13 mouse cellular contexts compared by ENCODE assay signal in genomic region chr2:26535517-26536045, GRCm38 (mm10). TPM values are rescaled to one million over a fixed set of nuclear protein-coding genes. Genes with fewer than 3 reads are reported as not detected.
A peak's percentile ranks its signal among the peaks of the same experiment; 100 is the strongest.
DNase-seq lines count a peak whose midpoint lies in the region; ATAC-seq and TF ChIP-seq lines count a peak whose summit lies in the region.
"Had no signal": no experiment of that assay in that cellular context is flagged by ENCODE, and none has a peak within 500 bp of the region (broad histone marks: within the 10 kb centered on the region; RNA-seq: fewer than 3 reads in every experiment).

No protein-coding gene starts in this region.

- H3K27me3 ChIP-seq in embryonic facial prominence, embryonic 10.5 days (replicated peaks; ENCODE audit: low read depth, poor library complexity, severe bottlenecking), result peaks cover 19% of the 10 kb centered on the region
- H3K27me3 ChIP-seq in hindbrain, postnatal 0 days (ENCODE audit: insufficient read depth, low read length), result no peaks in the 10 kb centered on the region
- H3K27me3 ChIP-seq in midbrain, postnatal 0 days (ENCODE audit: insufficient read depth, low read length), result no peaks in the 10 kb centered on the region
- peaks cover 4% of the 10 kb centered on the region; the same call in 1 of the 2 replicates for H3K27me3 ChIP-seq in liver, embryonic 12.5 days (replicated peaks)
- H3K27me3 ChIP-seq: Patski had no signal

- no peak overlapping the region for H3K9ac ChIP-seq in hindbrain, postnatal 0 days (replicated peaks; ENCODE audit: low read length)
- H3K9ac ChIP-seq in midbrain, postnatal 0 days (replicated peaks; ENCODE audit: low read length, poor library complexity, severe bottlenecking), result no peak overlapping the region
- H3K9ac ChIP-seq in liver, embryonic 12.5 days, result no peak overlapping the region
- H3K9ac ChIP-seq: liver, embryonic 15.5 days had no signal

- peaks cover 66% of the 10 kb centered on the region for H3K4me1 ChIP-seq in embryonic facial prominence, embryonic 10.5 days
- peaks cover 34% of the 10 kb centered on the region for H3K4me1 ChIP-seq in hindbrain, postnatal 0 days (ENCODE audit: insufficient read depth, low read length)
- 0 out of 2 replicates have a peak, but pooled peaks cover under 1% of the 10 kb centered on the region for H3K4me1 ChIP-seq in midbrain, postnatal 0 days (ENCODE audit: insufficient read depth, low read length)
- no peaks in the 10 kb centered on the region for H3K4me1 ChIP-seq in liver, embryonic 12.5 days

- WGBS in embryonic facial prominence, embryonic 10.5 days, result 25% methylated on average over 4 of the region's 4 CpGs
- WGBS in hindbrain, postnatal 0 days, result 16% methylated on average over 4 of the region's 4 CpGs
- 19% methylated on average over 4 of the region's 4 CpGs for WGBS in midbrain, postnatal 0 days
- 51% methylated on average over 4 of the region's 4 CpGs for WGBS in liver, embryonic 12.5 days (ENCODE audit: insufficient replicate concordance)

- DNase-seq in cerebellum, adult 11-12 months, result peak; percentile 30
- DNase-seq in cerebellum, postnatal 14 days, result no peak
- DNase-seq in embryonic facial prominence, embryonic 10.5 days (ENCODE audit: low spot score), result peak; percentile 49
- DNase-seq in hindbrain, postnatal 0 days (ENCODE audit: low spot score), result peak; percentile 78
- peak; percentile 85 for DNase-seq in midbrain, postnatal 0 days (ENCODE audit: low spot score)
- DNase-seq in urinary bladder, postnatal 14 days (ENCODE audit: low spot score), result no peak
- DNase-seq: gastrocnemius, postnatal 10 days; thymus, postnatal 36 days had no signal

- H3K9me3 ChIP-seq in embryonic facial prominence, embryonic 10.5 days, result no peaks in the 10 kb centered on the region
- no peaks in the 10 kb centered on the region for H3K9me3 ChIP-seq in hindbrain, postnatal 0 days (ENCODE audit: low read length)
- no peaks in the 10 kb centered on the region for H3K9me3 ChIP-seq in midbrain, postnatal 0 days (ENCODE audit: low read length)
- no peaks in the 10 kb centered on the region; the same call in 1 of the 2 replicates for H3K9me3 ChIP-seq in liver, embryonic 12.5 days (replicated peaks)
- H3K9me3 ChIP-seq: liver, embryonic 15.5 days had no signal

- TF ChIP-seq CTCF in hindbrain, postnatal 0 days (IDR thresholded peaks at IDR 0.05; ENCODE audit: low read depth), result no peak
- no peak for TF ChIP-seq CTCF in midbrain, postnatal 0 days (IDR thresholded peaks at IDR 0.05)

- H3K36me3 ChIP-seq in embryonic facial prominence, embryonic 10.5 days (replicated peaks), result no peaks in the 10 kb centered on the region
- H3K36me3 ChIP-seq in hindbrain, postnatal 0 days (ENCODE audit: insufficient read depth, low read length), result no peaks in the 10 kb centered on the region
- no peaks in the 10 kb centered on the region for H3K36me3 ChIP-seq in midbrain, postnatal 0 days (ENCODE audit: insufficient read depth, low read length)
- no peaks in the 10 kb centered on the region for H3K36me3 ChIP-seq in liver, embryonic 12.5 days
- H3K36me3 ChIP-seq: liver, embryonic 15.5 days had no signal

- H3K4me2 ChIP-seq in hindbrain, postnatal 0 days (ENCODE audit: low read depth, low read length), result no peak overlapping the region
- no peak overlapping the region for H3K4me2 ChIP-seq in midbrain, postnatal 0 days (ENCODE audit: low read depth, low read length, poor library complexity, severe bottlenecking)
- no peak overlapping the region for H3K4me2 ChIP-seq in liver, embryonic 12.5 days
- H3K4me2 ChIP-seq: liver, embryonic 15.5 days had no signal

- peak overlapping the region; percentile 76 for H3K27ac ChIP-seq in embryonic facial prominence, embryonic 10.5 days (replicated peaks)
- H3K27ac ChIP-seq in hindbrain, postnatal 0 days, result peak overlapping the region; percentile 82
- H3K27ac ChIP-seq in midbrain, postnatal 0 days (ENCODE audit: low read depth, low read length), result peak overlapping the region; percentile 67
- no peak overlapping the region for H3K27ac ChIP-seq in liver, embryonic 12.5 days
- H3K27ac ChIP-seq: liver, embryonic 15.5 days had no signal

- peak; percentile 88 for ATAC-seq in hindbrain, postnatal 0 days
- ATAC-seq in midbrain, postnatal 0 days (ENCODE audit: low FRiP score), result peak; percentile 72
- ATAC-seq in activated CD4-positive, CD25-positive, alpha-beta regulatory T cell, adult 4 months, result no peak
- no peak for ATAC-seq in liver, embryonic 12.5 days
- ATAC-seq: Patski had no signal

- H3K4me3 ChIP-seq in embryonic facial prominence, embryonic 10.5 days, result no peak overlapping the region
- H3K4me3 ChIP-seq in hindbrain, postnatal 0 days (ENCODE audit: low read length), result no peak overlapping the region
- H3K4me3 ChIP-seq in midbrain, postnatal 0 days (ENCODE audit: low read depth, low read length), result no peak overlapping the region
- H3K4me3 ChIP-seq in liver, embryonic 12.5 days, result no peak overlapping the region
- H3K4me3 ChIP-seq: liver, embryonic 15.5 days had no signal

RNA-seq across cellular contexts. Expression of gene Notch1, which starts 19.1 kb away (rescaled TPM):
- polyA plus RNA-seq in embryonic facial prominence, embryonic 10.5 days (2016; fragmentation: Nextera tagmentation; extraction: Ambion mirVana), result 17.1 and 20.3 TPM in 2 replicates
- total RNA-seq in hindbrain, postnatal 0 days (2014; rRNA removed), result 75.2 and 75.9 TPM in 2 replicates
- polyA plus RNA-seq in hindbrain, postnatal 0 days (2015; fragmentation: Nextera tagmentation; extraction: Ambion mirVana), result 9.2 and 10.0 TPM in 2 replicates
- 48.9 and 65.8 TPM in 2 replicates for total RNA-seq in midbrain, postnatal 0 days (2014; rRNA removed)
- polyA plus RNA-seq in midbrain, postnatal 0 days (2015; fragmentation: Nextera tagmentation; extraction: Ambion mirVana), result 6.8 and 7.6 TPM in 2 replicates
- polyA plus RNA-seq in activated CD4-positive, CD25-positive, alpha-beta regulatory T cell, adult 4 months (2017; shearing (Covaris generic)), result 10 to 100 TPM; 22.2 to 28.7 TPM
- 4.1 and 4.4 TPM in 2 replicates for polyA plus RNA-seq in liver, embryonic 12.5 days (2016; fragmentation: Nextera tagmentation; extraction: Ambion mirVana)

RNA-seq across cellular contexts. Expression of gene Egfl7, which starts 44.2 kb away (rescaled TPM):
- polyA plus RNA-seq in embryonic facial prominence, embryonic 10.5 days (2016; fragmentation: Nextera tagmentation; extraction: Ambion mirVana), result 93.2 and 96.6 TPM in 2 replicates
- 70.4 and 79.5 TPM in 2 replicates for total RNA-seq in hindbrain, postnatal 0 days (2014; rRNA removed)
- 74.8 and 76.5 TPM in 2 replicates for polyA plus RNA-seq in hindbrain, postnatal 0 days (2015; fragmentation: Nextera tagmentation; extraction: Ambion mirVana)
- 69.9 and 83.0 TPM in 2 replicates for total RNA-seq in midbrain, postnatal 0 days (2014; rRNA removed)
- polyA plus RNA-seq in midbrain, postnatal 0 days (2015; fragmentation: Nextera tagmentation; extraction: Ambion mirVana), result 63.2 and 70.9 TPM in 2 replicates
- 1 to 10 TPM in 1 of 2 experiments, under 1 TPM in 1; 0.95 to 1.3 TPM for polyA plus RNA-seq in activated CD4-positive, CD25-positive, alpha-beta regulatory T cell, adult 4 months (2017; shearing (Covaris generic))
- 106 and 120 TPM in 2 replicates for polyA plus RNA-seq in liver, embryonic 12.5 days (2016; fragmentation: Nextera tagmentation; extraction: Ambion mirVana)

RNA-seq across cellular contexts. Expression of gene Gm20532, which starts 50.9 kb away (rescaled TPM):
- polyA plus RNA-seq in embryonic facial prominence, embryonic 10.5 days (2016; fragmentation: Nextera tagmentation; extraction: Ambion mirVana), result not detected in 2 replicates
- not detected in 2 replicates for total RNA-seq in hindbrain, postnatal 0 days (2014; rRNA removed)
- polyA plus RNA-seq in hindbrain, postnatal 0 days (2015; fragmentation: Nextera tagmentation; extraction: Ambion mirVana), result not detected in 2 replicates
- not detected in 2 replicates for total RNA-seq in midbrain, postnatal 0 days (2014; rRNA removed)
- polyA plus RNA-seq in midbrain, postnatal 0 days (2015; fragmentation: Nextera tagmentation; extraction: Ambion mirVana), result 0.25 TPM in 1 of 2 replicates, not detected in the other
- not detected for polyA plus RNA-seq in activated CD4-positive, CD25-positive, alpha-beta regulatory T cell, adult 4 months (2017; shearing (Covaris generic))
- polyA plus RNA-seq in liver, embryonic 12.5 days (2016; fragmentation: Nextera tagmentation; extraction: Ambion mirVana), result not detected in 2 replicates
- total RNA-seq: neutrophil, adult 5-6 weeks had no signal
- polyA plus RNA-seq: liver, embryonic 15.5 days; Patski had no signal

Comparison
In these comparisons a context has a peak if more than half of its experiments do, and no peak if none do; other contexts are left out.
1. DNase-seq: peak in cerebellum, adult 11-12 months (single experiment), embryonic facial prominence, embryonic 10.5 days (single experiment), hindbrain, postnatal 0 days (single experiment) and midbrain, postnatal 0 days (single experiment); none in cerebellum, postnatal 14 days (0 of 2) and urinary bladder, postnatal 14 days (single experiment).
2. ATAC-seq: peak in hindbrain, postnatal 0 days (single experiment) and midbrain, postnatal 0 days (single experiment); none in activated CD4-positive, CD25-positive, alpha-beta regulatory T cell, adult 4 months (single experiment) and liver, embryonic 12.5 days (single experiment).
3. RNA of gene Egfl7, which starts 44.2 kb away (polyA plus RNA-seq): 106 to 120 TPM in liver, embryonic 12.5 days, 93.2 to 96.6 TPM in embryonic facial prominence, embryonic 10.5 days, 74.8 to 76.5 TPM in hindbrain, postnatal 0 days and 63.2 to 70.9 TPM in midbrain, postnatal 0 days; 0.95 to 1.3 TPM in activated CD4-positive, CD25-positive, alpha-beta regulatory T cell, adult 4 months; every median in the first group is over 10 times any median in the second.